In the genomic region with DNA sequence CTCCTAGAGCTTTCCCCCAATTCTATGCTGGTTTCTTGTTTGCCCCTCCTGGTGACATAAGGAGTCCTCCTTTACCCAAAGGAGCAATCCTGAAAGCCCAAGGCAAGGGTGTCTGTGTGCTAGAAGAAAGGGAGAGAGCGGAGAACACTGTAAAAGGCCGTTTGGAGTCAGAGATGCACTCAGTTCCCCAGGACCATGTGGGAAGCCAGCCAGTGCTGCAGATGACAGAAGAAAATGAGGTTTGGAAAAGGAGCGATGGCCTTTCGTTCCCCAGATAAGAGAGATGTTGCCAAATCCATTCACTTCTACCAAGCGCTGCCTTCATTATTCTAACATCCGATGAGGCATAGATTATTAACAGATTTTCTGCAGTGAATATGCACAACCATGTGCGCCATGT, we compare ENCODE assay signal across 22 mouse cellular contexts.
"Had no signal": no experiment of that assay in that cellular context is flagged by ENCODE, and none has a peak within 500 bp of the region (broad histone marks: within the 10 kb centered on the region; RNA-seq: fewer than 3 reads in every experiment).

No protein-coding gene starts in this region.

- DNase-seq: kidney, postnatal 14 days; kidney, postnatal 4 days; layer of hippocampus, postnatal 36 days; left cerebral cortex, postnatal 4 days; liver, postnatal 0 days; lung, embryonic 14.5 days; right cerebral cortex, adult 18-20 months; right cerebral cortex, postnatal 14 days; right cerebral cortex, postnatal 4 days; thymus, adult 2 months; thymus, postnatal 14 days; thymus, postnatal 4 days had no signal

- H3K27me3 ChIP-seq: limb, embryonic 12.5 days; limb, embryonic 15.5 days; midbrain, embryonic 12.5 days; midbrain, embryonic 15.5 days; neural tube, embryonic 12.5 days; neural tube, embryonic 15.5 days had no signal

- H3K36me3 ChIP-seq: limb, embryonic 12.5 days; limb, embryonic 15.5 days; midbrain, embryonic 12.5 days; midbrain, embryonic 15.5 days; neural tube, embryonic 12.5 days had no signal

- H3K4me1 ChIP-seq: limb, embryonic 12.5 days; limb, embryonic 15.5 days; midbrain, embryonic 12.5 days; neural tube, embryonic 12.5 days; neural tube, embryonic 15.5 days had no signal

- H3K4me3 ChIP-seq: limb, embryonic 12.5 days; limb, embryonic 15.5 days; midbrain, embryonic 12.5 days; midbrain, embryonic 15.5 days; neural tube, embryonic 12.5 days; neural tube, embryonic 15.5 days had no signal

- ATAC-seq: liver, postnatal 0 days; lung, postnatal 0 days; midbrain, embryonic 15.5 days had no signal

- H3K9me3 ChIP-seq: limb, embryonic 12.5 days; limb, embryonic 15.5 days; midbrain, embryonic 12.5 days; midbrain, embryonic 15.5 days; neural tube, embryonic 12.5 days; neural tube, embryonic 15.5 days had no signal

- H3K27ac ChIP-seq: limb, embryonic 12.5 days; limb, embryonic 15.5 days; liver, embryonic 14.5 days; macrophage; midbrain, embryonic 12.5 days; midbrain, embryonic 15.5 days; neural tube, embryonic 12.5 days; neural tube, embryonic 15.5 days; stomach, postnatal 0 days had no signal
